Mouse (Mus musculus): ENCODE data around the gene Ankra2. TPM values are rescaled to one million over a fixed set of nuclear protein-coding genes. Genes with fewer than 3 reads are reported as not detected.
A peak's percentile ranks its signal among the peaks of the same experiment; 100 is the strongest.

Ankra2 gene
- 10 to 100 TPM; 35.3 to 36.2 TPM for total RNA-seq (2021)
- long read RNA-seq, experiment 1, transcript Ankra2-201 (9 exons, 1,755 nt), result major isoform, 14 of 33 reads
- long read RNA-seq, experiment 1, transcript Ankra2-203 (8 exons, 2,328 nt), result minor isoform, 7 of 33 reads
- long read RNA-seq, experiment 1, partial matches to known transcripts, result 5 of 33 reads
- long read RNA-seq, experiment 1, other reads (novel, unspliced or antisense), result 5 of 33 reads
- long read RNA-seq, experiment 2, transcript Ankra2-207 (2 exons, 1,887 nt), result minor isoform, 5 of 30 reads
- long read RNA-seq, experiment 2, transcript Ankra2-201 (9 exons, 1,755 nt), result major isoform, 7 of 30 reads
- long read RNA-seq, experiment 2, partial matches to known transcripts, result 8 of 30 reads
- long read RNA-seq, experiment 2, other reads (novel, unspliced or antisense), result 5 of 30 reads

DNA sequence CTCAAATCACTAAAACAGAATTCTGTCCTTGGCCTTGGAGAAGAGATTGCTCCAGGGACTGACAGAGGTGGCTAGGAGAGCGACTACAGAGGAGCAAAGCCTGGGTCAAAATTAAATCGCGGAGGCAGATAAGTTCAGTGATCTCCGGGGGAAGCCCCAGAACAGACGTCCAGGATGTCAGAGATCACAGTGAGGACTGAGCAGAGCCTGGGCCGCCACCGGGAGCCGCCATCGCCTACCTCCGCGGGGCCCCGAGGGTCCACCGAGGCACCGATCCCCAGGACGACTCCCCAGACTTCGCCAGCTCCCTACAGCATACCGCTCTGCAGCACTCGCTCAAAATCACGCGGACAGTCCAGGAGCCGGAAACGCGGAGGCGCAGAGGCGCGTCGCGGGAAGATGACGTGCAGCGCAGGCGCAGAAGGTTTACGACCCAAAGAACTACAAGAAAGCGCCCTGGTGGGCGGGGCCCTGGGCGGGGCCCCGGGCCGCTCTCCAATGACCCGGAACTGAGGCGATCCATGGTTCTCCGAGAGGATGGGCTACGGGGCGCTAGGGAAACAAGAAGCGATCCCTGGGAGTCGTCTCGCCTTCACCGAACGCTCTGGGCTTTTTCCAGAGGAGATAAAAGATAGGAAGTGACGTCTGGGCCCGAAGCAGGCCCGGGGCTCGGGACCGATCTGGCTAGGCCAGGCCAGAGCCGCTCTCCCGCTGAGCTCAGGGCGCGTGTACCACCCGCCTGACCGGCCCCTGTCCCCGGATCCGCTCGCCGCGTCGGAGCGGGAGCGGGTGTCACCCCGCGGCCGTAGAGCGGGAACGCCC lies at the start of gene Ankra2, which contains the start of gene Utp15:
Gene Ankra2 (plus strand): TSS at position 439 of the 822 bp plus-strand sequence.
Gene Utp15 (minus strand): TSS at position 406 of the 822 bp plus-strand sequence.
- peak; percentile 96 to 99 for DNase-seq (ENCODE audit: low spot score in 2 of 2)

DNA sequence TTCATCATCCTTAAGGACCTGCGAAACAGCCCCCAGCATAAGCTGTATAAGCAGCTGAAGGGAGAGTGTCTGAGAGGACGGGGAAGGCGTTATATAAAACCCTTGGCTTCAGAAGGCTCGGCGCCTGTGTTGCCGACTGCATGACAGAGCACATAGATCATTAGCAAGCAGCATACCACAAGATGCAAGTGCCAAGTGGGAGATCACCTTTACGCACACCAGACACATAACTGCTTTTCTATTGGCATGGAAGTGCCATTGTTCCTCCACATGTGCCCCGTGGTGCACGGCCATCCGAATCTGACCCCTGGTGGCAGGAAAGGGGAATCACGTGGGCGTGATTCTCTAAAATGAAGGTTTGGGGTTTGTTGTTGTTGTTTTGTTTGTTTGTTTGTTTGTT lies 40.0 kb upstream of the Ankra2 start:
- DNase-seq (ENCODE audit: low spot score in 2 of 2), result no peak

DNA sequence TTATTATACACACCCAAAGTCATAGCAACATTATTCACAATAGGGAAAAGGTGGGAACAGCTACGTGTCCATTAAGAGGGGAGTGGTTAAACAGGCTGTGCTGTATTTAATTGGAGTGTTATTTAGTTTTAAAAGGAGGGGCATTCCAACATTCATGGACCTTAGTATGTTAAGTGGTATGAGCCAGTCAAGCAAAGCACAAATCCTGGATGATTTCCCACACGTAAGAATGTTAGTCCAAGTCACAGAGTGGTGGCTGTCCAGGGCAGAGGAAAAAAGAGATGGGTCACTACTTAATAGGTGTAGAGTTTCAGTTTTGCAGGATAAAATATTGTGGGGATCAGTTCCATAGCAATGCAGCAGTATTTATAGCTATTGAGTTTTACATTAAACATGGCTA lies 36.6 kb upstream of the Ankra2 start:
- DNase-seq (ENCODE audit: low spot score in 2 of 2), result no peak

DNA sequence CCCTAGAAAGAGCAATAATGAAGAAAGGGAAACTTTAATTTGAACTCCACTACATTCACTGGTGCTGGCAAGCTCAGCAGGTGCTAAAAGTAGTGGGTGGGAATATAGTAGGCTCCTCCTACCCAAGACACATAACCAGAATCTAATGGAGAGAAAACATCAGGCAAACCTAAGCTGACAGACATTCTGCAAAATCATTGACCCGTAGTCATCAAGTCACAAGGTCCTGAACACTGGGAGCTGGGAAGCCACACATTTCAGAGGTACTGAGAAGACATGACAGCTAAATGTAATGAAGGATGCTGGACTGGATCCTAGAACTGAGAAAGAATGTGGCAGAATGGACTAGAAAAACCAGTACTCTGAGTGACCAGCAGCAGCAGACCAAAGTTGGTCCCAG lies 32.4 kb upstream of the Ankra2 start:
- no peak for DNase-seq (ENCODE audit: low spot score in 2 of 2)

DNA sequence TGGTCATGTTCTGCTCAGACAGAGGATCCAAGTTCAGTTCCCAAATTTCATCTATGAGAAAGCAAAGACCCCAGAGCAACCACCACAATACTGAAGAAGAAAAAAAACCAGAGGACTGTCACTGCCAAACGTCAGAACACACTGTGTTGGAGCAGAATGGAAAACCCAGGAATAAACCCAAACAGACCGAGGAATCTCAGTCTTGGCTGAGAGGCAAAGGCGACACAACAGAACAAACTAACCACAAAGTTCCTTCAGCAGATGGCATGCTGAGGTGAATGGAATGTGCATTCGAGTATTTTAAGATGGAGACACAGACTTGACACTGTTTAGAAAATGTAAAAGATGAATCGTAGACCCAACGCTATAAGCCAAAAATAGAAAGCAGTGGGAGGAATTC lies 27.4 kb upstream of the Ankra2 start:
- DNase-seq (ENCODE audit: low spot score in 2 of 2), result no peak

DNA sequence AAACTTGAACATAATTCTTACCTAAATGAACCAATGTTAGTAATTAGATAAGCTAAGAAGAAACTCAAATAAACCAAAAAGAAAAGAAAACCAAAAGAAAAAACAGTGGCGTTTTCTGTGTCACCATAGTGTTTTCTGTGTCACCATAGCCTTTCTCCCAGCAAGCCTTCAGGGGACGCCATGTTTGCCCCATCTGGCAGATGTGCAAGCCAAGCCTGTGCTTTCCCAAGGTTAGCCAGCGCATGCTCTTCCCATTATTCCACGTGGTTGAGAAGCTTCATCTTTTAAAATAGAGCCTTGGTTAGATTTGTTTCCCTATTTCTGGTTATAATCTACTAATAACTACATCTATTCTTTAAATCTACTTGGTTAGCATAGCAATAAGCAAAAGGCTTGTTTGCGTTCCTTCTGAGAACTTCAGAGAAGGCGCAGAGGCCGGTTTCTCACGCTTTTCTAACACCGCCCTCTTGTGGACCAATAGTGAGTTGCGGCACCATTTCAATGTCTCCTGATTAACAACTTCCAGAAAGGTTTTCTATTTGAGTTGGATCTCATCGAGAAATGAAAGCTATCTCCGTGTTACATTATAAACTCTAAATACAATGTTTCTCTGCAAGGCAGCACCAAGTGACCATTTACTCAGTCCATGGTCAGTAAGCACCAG lies 22.8 kb upstream of the Ankra2 start:
- peak in 1 of 2 experiments; percentile 39 for DNase-seq (ENCODE audit: low spot score in 2 of 2)

DNA sequence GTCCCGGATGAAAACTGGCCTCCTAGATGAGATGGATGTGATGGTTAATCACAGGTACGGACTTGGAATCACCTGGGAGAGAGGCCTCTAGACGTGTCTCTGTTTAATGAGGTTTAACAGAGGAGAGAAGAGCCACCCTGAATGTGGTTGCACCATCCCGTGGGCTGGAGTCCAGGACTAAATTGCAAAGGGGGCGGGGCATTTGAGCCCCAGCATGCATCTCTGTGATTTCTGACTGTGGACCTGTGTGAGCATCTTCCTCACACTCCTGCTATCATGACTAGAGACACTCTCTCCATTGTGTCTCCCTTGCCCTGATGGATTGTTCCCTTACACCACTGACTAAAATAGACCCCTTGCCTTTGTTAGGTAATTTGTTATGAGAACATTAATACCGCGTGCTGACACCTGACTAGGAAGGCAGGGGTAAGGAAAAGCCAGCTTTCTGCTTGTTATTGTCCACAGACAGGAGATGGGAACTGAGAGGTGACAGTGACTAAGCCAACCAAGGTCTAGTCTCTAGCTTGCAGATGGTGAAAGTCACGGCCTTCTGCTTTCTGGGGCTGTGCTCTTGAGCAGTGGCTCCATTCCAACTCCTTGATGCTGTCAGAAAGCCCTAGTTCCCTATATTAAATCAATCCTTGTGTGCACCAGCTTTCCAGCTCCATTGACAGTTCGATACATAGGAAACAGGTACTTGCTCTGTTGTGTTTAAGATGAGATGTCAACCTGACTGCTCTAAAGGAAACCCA lies 21.2 kb upstream of the Ankra2 start:
- DNase-seq (ENCODE audit: low spot score in 2 of 2), result no peak

- DNase-seq (ENCODE audit: low spot score in 2 of 2), result no peak
Observed at GRCm38 (mm10) chr13:98244571-98245350, 18.1 kb upstream of the Ankra2 start.

GRCm38 (mm10) chr13:98245386-98245785 lies 17.5 kb upstream of the Ankra2 start:
- DNase-seq (ENCODE audit: low spot score in 2 of 2), result no peak

DNA sequence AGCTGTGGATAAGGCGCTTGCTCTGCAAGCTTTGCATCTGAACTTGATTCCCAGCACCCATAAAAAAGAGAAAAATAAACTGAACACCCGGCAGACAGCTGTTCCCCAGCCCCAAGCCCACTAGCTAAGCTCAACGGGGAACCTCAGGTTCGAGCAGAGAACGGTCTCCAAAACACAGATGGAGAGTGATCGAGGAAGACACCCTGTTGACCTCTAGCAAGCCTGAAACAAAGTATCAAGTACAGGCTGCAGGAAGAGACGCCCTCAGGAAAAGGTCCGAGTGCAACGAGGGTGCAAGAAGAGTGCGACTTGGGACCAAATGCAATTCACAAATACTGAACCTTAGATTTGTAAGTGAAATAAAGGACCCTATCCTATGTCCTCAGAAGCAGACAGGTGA lies 13.3 kb upstream of the Ankra2 start:
- no peak for DNase-seq (ENCODE audit: low spot score in 2 of 2)

- DNase-seq (ENCODE audit: low spot score in 2 of 2), result no peak
Observed at GRCm38 (mm10) chr13:98254921-98255320, 8.0 kb upstream of the Ankra2 start.

DNA sequence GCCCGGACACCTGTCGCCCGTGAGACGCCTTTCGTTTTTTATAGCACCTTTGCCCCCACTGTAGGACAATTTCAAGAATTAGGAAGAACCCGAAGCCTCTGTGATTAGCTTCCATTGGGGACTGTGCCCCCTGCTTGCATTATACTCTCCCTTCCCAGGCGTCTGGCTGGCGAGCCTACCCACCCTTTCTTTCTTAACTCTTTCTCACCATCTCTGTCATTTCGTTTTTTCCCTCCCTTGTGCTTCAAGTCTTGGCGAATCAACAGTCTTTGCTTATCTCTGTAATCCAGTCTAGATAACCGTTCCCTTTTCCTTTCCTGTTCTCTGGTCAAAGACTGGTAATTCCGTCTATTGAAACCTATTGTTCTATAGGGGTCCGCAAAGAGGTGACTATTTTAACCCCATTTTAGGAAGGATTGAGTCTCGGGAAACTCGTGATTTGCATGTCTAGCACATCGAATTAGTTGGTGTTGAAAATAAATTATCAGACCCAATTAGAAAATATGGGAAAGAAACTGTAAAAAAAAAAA lies 649 bp downstream of the Ankra2 start:
- DNase-seq (ENCODE audit: low spot score in 2 of 2), result no peak

GRCm38 (mm10) chr13:98264111-98264510 lies 1.2 kb downstream of the Ankra2 start:
- no peak for DNase-seq (ENCODE audit: low spot score in 2 of 2)

DNA sequence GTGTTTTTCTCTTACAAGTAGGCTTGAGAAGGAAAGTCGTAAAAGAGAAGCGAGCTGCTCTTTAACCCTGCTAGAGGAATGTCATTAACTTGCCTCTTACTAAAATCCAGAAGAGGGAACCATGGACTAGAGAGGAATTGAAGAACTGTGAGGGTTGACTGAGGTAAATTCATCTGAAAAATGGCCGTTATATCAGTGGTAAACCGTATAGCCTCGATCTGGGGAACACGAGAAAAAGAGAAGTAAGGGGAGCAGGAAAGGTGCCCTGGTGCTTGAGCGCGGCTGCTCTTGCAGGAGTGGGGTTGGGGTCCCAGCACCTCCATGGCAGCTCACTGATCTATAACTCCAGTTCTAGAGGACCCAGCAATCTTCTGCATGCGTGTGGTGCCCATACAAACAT lies 11.1 kb downstream of the Ankra2 start:
- no peak for DNase-seq (ENCODE audit: low spot score in 2 of 2)

- peak in 1 of 2 experiments; percentile 6 for DNase-seq (ENCODE audit: low spot score in 2 of 2)
Observed at GRCm38 (mm10) chr13:98275646-98276045, 12.8 kb downstream of the Ankra2 start.

GRCm38 (mm10) chr13:98276253-98276652 lies 13.4 kb downstream of the Ankra2 start:
- no peak for DNase-seq (ENCODE audit: low spot score in 2 of 2)

DNA sequence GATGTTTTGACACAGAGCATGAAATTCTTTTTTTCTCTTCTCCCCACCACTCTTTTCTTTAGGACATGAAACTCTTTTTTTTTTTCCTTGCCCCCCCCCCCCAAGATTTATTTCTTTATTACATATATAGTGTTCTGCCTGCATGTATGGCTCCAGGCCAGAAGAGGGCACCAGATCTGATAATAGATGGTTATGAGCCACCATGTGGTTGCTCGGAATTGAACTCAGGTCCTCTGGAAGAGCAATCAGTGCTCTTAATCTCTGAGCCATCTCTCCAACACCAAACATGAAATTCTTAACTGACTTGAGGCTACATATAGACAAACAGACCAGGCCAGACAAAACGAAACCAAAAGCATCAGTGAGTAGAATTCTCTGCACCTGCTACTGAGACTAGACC lies 14.6 kb downstream of the Ankra2 start:
- DNase-seq (ENCODE audit: low spot score in 2 of 2), result no peak

DNA sequence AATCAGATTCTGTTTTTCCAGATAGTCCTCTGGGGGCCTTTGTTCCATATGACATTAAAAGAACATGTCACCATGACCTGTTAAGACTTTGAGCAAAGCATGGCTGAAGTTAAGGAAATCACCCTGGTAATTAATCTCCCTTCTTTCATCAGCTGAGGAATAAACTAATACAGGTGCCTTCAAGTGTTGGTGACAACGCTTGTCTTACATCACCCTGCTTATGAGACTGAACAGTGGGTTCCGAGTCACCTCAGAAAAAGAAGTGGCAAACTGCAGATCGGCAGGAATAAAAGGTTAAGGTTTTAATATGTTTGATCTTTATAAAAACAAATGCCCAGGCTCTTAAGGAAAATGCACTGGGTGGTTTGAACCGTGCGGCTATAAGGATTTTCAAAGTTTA lies 16.8 kb downstream of the Ankra2 start, which contains the start of gene Gm21976:
Gene Gm21976 (plus strand): TSS at position 202 of the 400 bp plus-strand sequence.
- DNase-seq (ENCODE audit: low spot score in 2 of 2), result no peak

DNA sequence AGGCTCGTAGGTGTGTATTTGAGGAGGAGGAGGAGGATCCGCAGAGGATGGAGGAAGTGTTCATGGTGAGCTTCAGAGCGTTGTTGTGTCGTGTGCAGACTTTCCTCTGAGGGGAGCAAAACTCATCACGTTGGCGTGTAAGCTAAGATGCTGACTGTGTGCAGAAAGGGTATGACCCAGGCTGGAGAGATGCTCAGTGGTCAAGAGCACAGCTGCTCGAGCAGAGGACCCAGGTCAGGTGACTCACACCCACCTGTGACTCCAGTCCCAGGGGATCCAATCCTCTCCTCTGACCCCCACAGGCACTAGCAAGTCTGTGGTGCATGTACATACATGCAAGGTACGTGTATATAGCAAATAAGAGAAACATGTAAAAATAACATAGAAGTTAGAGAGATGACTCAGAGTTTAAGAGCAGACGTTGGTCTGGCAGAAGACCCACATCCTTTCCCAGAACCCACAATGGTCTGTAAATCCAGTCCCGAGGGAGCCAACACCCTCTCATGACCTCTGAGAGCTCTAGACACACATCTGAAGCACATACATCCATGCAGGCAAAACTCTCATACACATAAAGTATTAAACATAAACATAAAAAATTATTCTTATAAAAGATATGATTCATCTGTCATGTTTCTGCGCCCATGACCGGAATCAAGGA lies 18.2 kb downstream of the Ankra2 start:
- no peak for DNase-seq (ENCODE audit: low spot score in 2 of 2)
